Mouse (Mus musculus): ENCODE data around the gene Stx16. TPM values are rescaled to one million over a fixed set of nuclear protein-coding genes. Genes with fewer than 3 reads are reported as not detected.

The Stx16 gene
- polyA plus RNA-seq, 1 experiment from 2014 or later = 15.0 TPM

Other genes with a start within 250 kb of the Stx16 start
- 18.5 and 20.4 TPM in 2 replicates for gene Npepl1, start 34.0 kb downstream of the Stx16 start, polyA plus RNA-seq (2015; fragmentation: Nextera tagmentation; extraction: Ambion mirVana)
- 1,084 and 1,205 TPM in 2 replicates for gene Gnas, start 208.0 kb downstream of the Stx16 start, polyA plus RNA-seq (2015; fragmentation: Nextera tagmentation; extraction: Ambion mirVana)

All from midbrain, embryonic 13.5 days (tissue).